Mouse (Mus musculus): ENCODE results near the gene Poc1b.

- TF ChIP-seq CTCF (IDR thresholded peaks at IDR 0.05; ENCODE audit: low read depth, low read length) (no peak), GATA2 (IDR thresholded peaks at IDR 0.05; ENCODE audit: borderline replicate concordance, low read depth, low read length) (no peak), GATA1 (IDR thresholded peaks at IDR 0.05; ENCODE audit: borderline replicate concordance, low read length) (no peak), TAL1 (conservative IDR thresholded peaks at IDR 0.05; ENCODE audit: low read depth, low read length) (no peak)
Measured at GRCm38 (mm10) chr10:99211503-99212265, 104.8 kb downstream of the Poc1b start.

All from G1E (cell line).